Mouse (Mus musculus): ENCODE measurements around the gene Speer4a.
"Not testable (repeated sequence)": the region's sequence is repeated elsewhere in the genome, so short reads cannot be mapped to it uniquely, and the experiment has no call there.

GRCm38 (mm10) chr5:26079023-26079422, 39.7 kb upstream of the Speer4a start:
- TF ChIP-seq CTCF (conservative IDR thresholded peaks at IDR 0.05; ENCODE audit: low read length) = peak; percentile 19; the same call in 1 of the 2 replicates
- TF ChIP-seq POU5F1 (IDR thresholded peaks at IDR 0.05; ENCODE audit: borderline replicate concordance, low read length) = not testable (repeated sequence)

Measured in E14TG2a.4 (cell line).